Mouse (Mus musculus) adrenal gland, postnatal 36 days (tissue): ENCODE data around the gene Gm9049. TPM values are rescaled to one million over a fixed set of nuclear protein-coding genes. Genes with fewer than 3 reads are reported as not detected.
A peak's percentile ranks its signal among the peaks of the same experiment; 100 is the strongest.
"Not testable (repeated sequence)": the region's sequence is repeated elsewhere in the genome, so short reads cannot be mapped to it uniquely, and the experiment has no call there.

Experiments
- DNase-seq, 2 experiments: peaks; one replicate each; pipeline ENCODE4 v3.0.0; 2021; ENCODE audit warnings: mixed read lengths in 1 of 2
- long read RNA-seq, 2 experiments: library from polyadenylated mRNA; stranded (forward); transcript quantifications; one replicate each; pipeline ENCODE4 v2.0.0; 2021; ENCODE audit warnings: borderline sequencing depth in 2 of 2
- total RNA-seq, 2 experiments: library from RNA; stranded (reverse); gene quantifications; 2 replicates each; pipeline ENCODE4 v1.2.3; 2021

Gm9049 gene
- not detected for total RNA-seq
- long read RNA-seq, experiment 1: 0 reads
- long read RNA-seq, experiment 2: 0 reads

DNA sequence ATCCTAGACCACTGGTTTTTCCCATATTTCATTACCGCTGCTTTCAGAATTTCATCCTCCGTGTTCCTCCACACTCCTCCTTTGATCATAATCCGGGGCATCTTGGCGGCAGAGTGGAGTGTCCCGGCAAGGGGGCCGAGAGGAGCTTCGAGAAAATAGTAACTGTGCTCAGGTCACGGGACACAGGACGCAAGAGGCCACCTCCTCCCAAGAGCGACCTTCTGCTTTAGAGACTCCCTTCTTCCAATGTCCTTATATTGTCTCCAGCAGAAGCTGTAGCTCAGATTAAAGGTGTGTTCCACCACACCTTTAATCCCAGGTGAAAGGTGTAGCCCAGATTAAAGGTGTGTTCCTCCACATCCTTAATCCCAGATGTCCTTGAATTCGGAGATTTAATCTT lies at the start of gene Gm9049:
Gm9049 (minus strand) TSS at position 101 of the 400 bp plus-strand sequence.
- DNase-seq: not testable (repeated sequence)

DNA sequence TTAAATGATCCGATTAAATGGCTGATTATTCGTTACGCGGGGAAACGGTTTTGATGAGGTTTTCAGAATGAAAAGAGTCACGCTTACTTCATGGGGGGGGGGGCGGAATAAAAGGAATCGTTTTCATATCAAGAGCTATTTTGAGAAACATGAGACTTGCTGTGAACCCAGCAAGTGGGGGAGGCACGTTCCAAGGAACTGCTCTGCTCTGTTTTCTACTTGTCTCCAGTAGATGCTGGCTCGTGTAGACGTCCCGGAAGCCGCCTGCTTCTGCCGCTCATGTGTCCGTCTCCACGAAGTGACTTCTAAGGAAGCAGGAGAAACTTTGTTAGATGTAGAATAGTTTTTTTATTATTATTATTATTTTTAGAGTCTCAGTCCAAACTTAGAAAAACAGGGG lies 46.0 kb upstream of the Gm9049 start:
- no peak for DNase-seq

GRCm38 (mm10) chr10:118370443-118370842 lies 16.5 kb upstream of the Gm9049 start:
- peak; percentile 77 to 84 for DNase-seq

DNA sequence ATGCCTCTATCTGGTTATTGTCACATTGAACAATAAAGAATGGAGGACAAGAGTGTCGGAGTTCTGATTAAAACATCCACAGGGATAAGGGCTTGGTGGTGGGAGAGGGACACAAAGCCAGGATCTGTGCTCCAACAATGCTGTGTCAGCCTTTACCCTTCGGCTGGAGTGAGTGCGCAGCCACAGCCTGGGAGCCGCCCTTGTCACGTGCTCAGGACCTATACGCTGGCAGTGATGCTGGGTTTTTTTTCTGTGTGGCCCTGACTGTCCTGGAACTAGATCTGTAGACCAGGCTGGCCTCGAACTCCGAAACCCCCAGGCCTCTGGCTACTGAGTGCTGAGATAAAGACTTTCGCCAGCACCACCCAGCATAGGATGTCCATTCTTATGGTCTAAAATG lies 15.6 kb upstream of the Gm9049 start:
- no peak for DNase-seq

DNA sequence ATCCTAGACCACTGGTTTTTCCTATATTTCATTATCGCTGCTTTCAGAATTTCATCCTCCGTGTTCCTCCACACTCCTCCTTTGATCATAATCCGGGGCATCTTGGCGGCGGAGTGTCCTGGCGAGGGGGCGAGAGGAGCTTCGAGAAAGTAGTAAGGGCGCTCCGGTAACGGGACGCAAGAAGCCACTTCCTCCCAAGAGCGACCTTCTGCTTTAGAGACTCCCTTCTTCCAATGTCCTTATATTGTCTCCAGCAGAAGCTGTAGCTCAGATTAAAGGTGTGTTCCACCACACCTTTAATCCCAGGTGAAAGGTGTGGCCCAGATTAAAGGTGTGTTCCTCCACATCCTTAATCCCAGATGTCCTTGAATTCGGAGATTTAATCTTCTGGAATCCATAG lies 5.3 kb downstream of the Gm9049 start, which contains the start of gene Gm9048:
Gm9048 (minus strand) TSS at position 101 of the 400 bp plus-strand sequence.
- not testable (repeated sequence) for DNase-seq

DNA sequence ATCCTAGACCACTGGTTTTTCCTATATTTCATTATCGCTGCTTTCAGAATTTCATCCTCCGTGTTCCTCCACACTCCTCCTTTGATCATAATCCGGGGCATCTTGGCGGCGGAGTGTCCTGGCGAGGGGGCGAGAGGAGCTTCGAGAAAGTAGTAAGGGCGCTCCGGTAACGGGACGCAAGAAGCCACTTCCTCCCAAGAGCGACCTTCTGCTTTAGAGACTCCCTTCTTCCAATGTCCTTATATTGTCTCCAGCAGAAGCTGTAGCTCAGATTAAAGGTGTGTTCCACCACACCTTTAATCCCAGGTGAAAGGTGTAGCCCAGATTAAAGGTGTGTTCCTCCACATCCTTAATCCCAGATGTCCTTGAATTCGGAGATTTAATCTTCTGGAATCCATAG lies 10.8 kb downstream of the Gm9049 start, which contains the start of gene Gm9046:
Gm9046 (minus strand) TSS at position 101 of the 400 bp plus-strand sequence.
- DNase-seq: not testable (repeated sequence)

DNA sequence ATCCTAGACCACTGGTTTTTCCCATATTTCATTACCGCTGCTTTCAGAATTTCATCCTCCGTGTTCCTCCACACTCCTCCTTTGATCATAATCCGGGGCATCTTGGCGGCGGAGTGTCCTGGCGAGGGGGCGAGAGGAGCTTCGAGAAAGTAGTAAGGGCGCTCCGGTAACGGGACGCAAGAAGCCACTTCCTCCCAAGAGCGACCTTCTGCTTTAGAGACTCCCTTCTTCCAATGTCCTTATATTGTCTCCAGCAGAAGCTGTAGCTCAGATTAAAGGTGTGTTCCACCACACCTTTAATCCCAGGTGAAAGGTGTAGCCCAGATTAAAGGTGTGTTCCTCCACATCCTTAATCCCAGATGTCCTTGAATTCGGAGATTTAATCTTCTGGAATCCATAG lies 16.2 kb downstream of the Gm9049 start, which contains the start of gene Gm9045:
Gm9045 (minus strand) TSS at position 101 of the 400 bp plus-strand sequence.
- DNase-seq: not testable (repeated sequence)

- DNase-seq: not testable (repeated sequence)
These were observed 21.6 kb downstream of the Gm9049 start, which contains the start of gene Gm9044 for GRCm38 (mm10) chr10:118332308-118332707. TSS of gene Gm9044 (minus strand) at chr10:118332408.

- not testable (repeated sequence) for DNase-seq
These were observed 27.0 kb downstream of the Gm9049 start, which contains the start of gene Gm9040 for GRCm38 (mm10) chr10:118326869-118327268. TSS of gene Gm9040 (minus strand) at chr10:118326969.

DNA sequence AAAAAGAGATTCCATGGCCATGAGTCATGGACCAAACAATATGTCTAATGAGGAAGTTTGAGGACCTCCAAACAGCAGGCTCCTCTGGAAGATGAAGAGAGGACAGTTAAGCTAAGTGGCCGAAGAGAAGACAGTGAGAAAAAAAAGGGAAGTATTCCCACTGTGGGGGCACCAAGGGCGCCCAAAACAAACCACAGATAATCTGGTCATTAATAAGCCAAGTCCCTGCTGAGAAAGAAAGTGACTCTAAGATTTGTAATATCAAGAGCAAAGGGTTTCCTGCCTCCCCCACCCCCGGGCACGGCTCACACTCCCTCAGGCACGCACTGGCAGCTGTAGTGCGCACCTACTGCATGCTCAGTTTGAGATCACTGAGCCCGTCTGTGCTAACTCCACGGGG lies 34.9 kb downstream of the Gm9049 start:
- no peak for DNase-seq

GRCm38 (mm10) chr10:118302133-118302532 lies 51.8 kb downstream of the Gm9049 start:
- not testable (repeated sequence) for DNase-seq

Other genes starting within 250 kb of the Gm9049 start
- gene Mdm1, start 212.3 kb downstream of the Gm9049 start, total RNA-seq: 10 to 100 TPM; 10.6 to 11.5 TPM
- not detected for gene Il22, start 149.2 kb downstream of the Gm9049 start, total RNA-seq
- gene Gm32717, start 113.3 kb downstream of the Gm9049 start, total RNA-seq: under 1 TPM; 0.50 to 0.53 TPM
- under 1 TPM; 0.50 to 0.53 TPM for gene Gm32802, start 95.4 kb downstream of the Gm9049 start, total RNA-seq
- gene Iltifb, start 59.1 kb downstream of the Gm9049 start, total RNA-seq: not detected
- gene Gm9040, start 27.1 kb downstream of the Gm9049 start, total RNA-seq: not detected
- not detected for gene Gm9044, start 21.7 kb downstream of the Gm9049 start, total RNA-seq
- not detected for gene Gm9045, start 16.3 kb downstream of the Gm9049 start, total RNA-seq
- not detected for gene Gm9046, start 10.8 kb downstream of the Gm9049 start, total RNA-seq
- not detected for gene Gm9048, start 5.4 kb downstream of the Gm9049 start, total RNA-seq
- gene Ifng, start 86.9 kb upstream of the Gm9049 start, total RNA-seq: not detected